Mouse (Mus musculus) bone marrow, adult 2 months (tissue): ENCODE results near the gene Tuba1b. TPM values are rescaled to one million over a fixed set of nuclear protein-coding genes. Genes with fewer than 3 reads are reported as not detected.
"Not testable (repeated sequence)": the region's sequence is repeated elsewhere in the genome, so short reads cannot be mapped to it uniquely, and the experiment has no call there.

Source experiments
- H3K27ac ChIP-seq: fragments of 200-500 bp; 2 replicates; pipeline ENCODE4 v1.5.1; 2012; ENCODE audit warnings: low read depth, mild to moderate bottlenecking, control low read depth, inconsistent platforms, low read length; ENCODE audit not compliant: control insufficient read depth, poor library complexity, insufficient read depth
- H3K4me1 ChIP-seq: fragments of 200-500 bp; 2 replicates; pipeline ENCODE4 v1.6.1; 2011; ENCODE audit warnings: low read length; ENCODE audit not compliant: control insufficient read depth, insufficient read depth
- H3K4me3 ChIP-seq: fragments of 200-500 bp; replicated peaks from 2 replicates; pipeline ENCODE3; 2011; ENCODE audit warnings: mild to moderate bottlenecking, low read depth, low read length, control low read depth; ENCODE audit not compliant: control insufficient read depth
- CTCF ChIP-seq: fragments of 200-500 bp; IDR thresholded peaks from 2 replicates; pipeline ENCODE4 v1.5.1; 2011; ENCODE audit warnings: low read length, control low read depth; ENCODE audit not compliant: control insufficient read depth, insufficient read depth
- POLR2A ChIP-seq: fragments of 200-500 bp; IDR thresholded peaks from 2 replicates; pipeline ENCODE4 v1.6.1; 2011; ENCODE audit warnings: low read depth, mild to moderate bottlenecking, control low read depth, low read length, borderline replicate concordance; ENCODE audit not compliant: control insufficient read depth
- WGBS: fragments of 180-500 bp; shearing (Covaris S2); methylation state at CpG from one replicate; pipeline ENCODE4 v1.1.7; 2018; 5-methylcytosine and 5-hydroxymethylcytosine counted together
- polyA plus RNA-seq: library from polyadenylated mRNA; stranded (reverse); fragments of >200 nt; gene quantifications from 2 replicates; pipeline ENCODE4 v1.2.4, GENCODE M21; 2011; ENCODE audit warnings: low replicate concordance; ENCODE audit not compliant: missing spikeins, insufficient read depth, insufficient read length

The Tuba1b gene
- polyA plus RNA-seq, 1 experiment, result 942 TPM

DNA sequence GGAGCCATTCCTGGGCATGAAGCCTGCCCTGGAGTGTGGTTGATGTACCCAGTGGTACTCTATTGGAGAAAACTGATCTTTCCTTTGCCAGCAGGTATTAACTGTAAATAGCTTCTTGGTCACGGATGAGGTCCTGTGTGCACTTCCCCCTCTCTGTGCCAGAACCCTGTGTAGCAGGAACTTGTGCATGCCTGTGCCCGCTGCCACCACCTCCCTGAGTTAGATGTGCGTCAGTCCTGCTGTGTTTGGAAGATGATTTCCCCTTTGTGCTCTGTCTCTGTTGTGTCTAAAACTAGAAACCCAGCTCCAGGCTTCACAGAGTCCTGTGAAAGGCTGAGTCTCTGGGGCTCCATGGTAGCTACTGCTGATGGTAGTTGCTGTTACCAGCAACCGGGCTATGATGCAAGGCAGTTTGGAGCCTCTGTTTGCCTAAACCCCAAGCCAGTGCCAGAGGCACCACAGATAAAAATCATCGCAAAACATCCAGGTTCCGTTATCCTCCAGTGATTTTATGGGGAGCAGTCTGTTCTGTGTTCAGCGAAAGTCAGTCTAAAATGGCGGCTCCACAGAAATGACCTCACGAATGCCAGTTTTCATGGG, 38.8 kb upstream of the Tuba1b start:
- Histone ChIP-seq H3K4me3 (no peak overlapping the region), H3K4me1 (no peaks in the 10 kb centered on the region), H3K27ac (no peak overlapping the region)
- TF ChIP-seq CTCF, result no peak
- TF ChIP-seq POLR2A, result no peak
- 54% methylated on average over 9 of the region's 9 CpGs for WGBS

- H3K27ac ChIP-seq, H3K4me1 ChIP-seq, H3K4me3 ChIP-seq: not testable (repeated sequence)
- 73% methylated on average over 15 of the region's 15 CpGs for WGBS
Observed at GRCm38 (mm10) chr15:98971576-98972320, 37.4 kb upstream of the Tuba1b start.

GRCm38 (mm10) chr15:98971111-98971510, 36.7 kb upstream of the Tuba1b start:
- Histone ChIP-seq H3K27ac (no peak overlapping the region), H3K4me3 (no peak overlapping the region), H3K4me1 (no peaks in the 10 kb centered on the region)
- WGBS, result 64% methylated on average over 4 of the region's 4 CpGs
- TF ChIP-seq CTCF, result no peak
- no peak for TF ChIP-seq POLR2A

- 40% methylated on average over 16 of the region's 16 CpGs for WGBS
- Histone ChIP-seq H3K27ac (no peak overlapping the region), H3K4me3 (no peak overlapping the region), H3K4me1 (no peaks in the 10 kb centered on the region)
- TF ChIP-seq CTCF (no peak), POLR2A (no peak)
Observed at GRCm38 (mm10) chr15:98969372-98970101, 35.2 kb upstream of the Tuba1b start.

DNA sequence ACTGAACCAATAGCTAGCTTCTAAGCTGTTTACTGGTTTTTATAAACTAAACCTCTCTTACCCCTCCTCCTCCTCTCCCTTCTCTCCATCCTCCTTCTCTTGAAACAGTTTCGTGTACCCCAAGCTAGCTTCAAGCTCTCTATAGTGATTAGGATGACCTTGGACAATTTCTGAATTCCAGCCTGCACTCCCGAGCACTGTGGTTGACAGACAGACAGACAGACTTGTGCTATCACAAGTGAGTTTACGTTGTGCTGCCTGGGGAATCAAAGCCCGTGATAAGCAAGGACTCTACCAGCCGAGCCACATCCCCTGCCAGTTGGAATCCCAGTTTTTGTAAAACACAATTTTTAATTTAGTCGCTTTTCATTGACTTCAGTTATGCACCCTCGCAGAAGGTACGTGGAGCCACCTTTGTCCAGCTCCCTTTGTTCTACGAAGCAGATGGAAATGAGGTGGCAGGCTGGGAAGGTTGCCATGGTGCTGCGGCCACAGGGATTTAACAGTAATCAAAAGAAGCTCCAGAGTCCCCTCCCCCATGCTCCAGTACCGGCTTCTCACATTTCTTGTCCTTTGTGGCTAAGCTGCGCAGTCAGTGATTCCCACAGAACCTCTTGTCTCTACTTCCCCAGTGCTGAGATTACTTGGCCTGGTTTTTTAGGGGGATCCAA, 34.5 kb upstream of the Tuba1b start:
- H3K4me3 ChIP-seq, result no peak overlapping the region
- WGBS, result 84% methylated on average over 12 of the region's 12 CpGs
- no peaks in the 10 kb centered on the region for H3K4me1 ChIP-seq
- H3K27ac ChIP-seq, result no peak overlapping the region
- TF ChIP-seq POLR2A, result no peak
- no peak for TF ChIP-seq CTCF

DNA sequence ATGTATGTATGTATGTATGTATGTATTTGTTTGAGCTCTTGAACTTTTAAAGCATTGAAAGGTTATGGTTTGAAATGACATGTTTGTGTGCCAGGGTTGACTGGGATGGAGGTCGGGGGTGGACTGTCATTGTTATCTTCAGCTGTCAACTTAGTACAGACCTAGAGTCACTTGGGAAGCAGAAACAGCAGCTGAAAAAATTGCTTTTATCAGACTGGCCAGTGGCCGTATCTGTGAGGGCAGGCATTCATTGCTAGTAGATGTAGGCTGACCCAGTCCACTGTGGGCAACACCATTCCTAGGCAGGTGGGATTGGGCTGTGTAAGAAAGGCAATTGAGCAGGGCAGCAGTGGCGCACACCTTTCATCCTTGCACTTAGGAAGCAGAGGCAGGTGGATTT, 25.2 kb upstream of the Tuba1b start:
- 74% methylated on average over 3 of the region's 3 CpGs for WGBS
- TF ChIP-seq POLR2A (no peak), CTCF (no peak)
- Histone ChIP-seq H3K4me1 (peaks cover 1% of the 10 kb centered on the region; the same call in 1 of the 2 replicates), H3K27ac (no peak overlapping the region), H3K4me3 (no peak overlapping the region)

DNA sequence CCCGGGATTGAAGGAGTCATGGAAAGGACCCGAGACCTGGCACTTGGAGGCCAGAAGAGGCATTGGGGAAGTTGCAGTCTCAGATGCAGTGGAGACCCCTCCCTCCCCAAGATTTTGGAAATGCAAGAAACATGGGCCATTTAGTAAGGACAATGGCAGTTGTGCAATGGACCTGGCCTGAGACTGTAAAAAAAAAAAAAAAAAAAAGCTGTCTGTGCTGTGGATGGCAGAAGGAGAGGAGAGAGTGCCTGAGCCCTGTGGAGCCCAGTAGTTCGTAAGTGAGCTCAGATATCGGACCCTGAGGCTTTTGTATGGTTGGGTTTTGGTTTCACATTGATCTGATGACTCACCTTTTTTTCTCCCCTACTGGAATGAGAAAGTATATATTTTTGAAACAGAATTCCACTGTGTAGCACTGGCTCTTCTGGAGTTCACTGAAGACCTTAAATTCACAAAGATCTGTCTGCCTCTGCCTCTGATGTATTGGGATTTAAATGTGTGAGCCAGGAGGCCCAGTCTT, 24.6 kb upstream of the Tuba1b start:
- TF ChIP-seq CTCF (no peak), POLR2A (no peak)
- no peak overlapping the region for H3K27ac ChIP-seq
- H3K4me3 ChIP-seq, result no peak overlapping the region
- peaks cover 2% of the 10 kb centered on the region; the same call in 1 of the 2 replicates for H3K4me1 ChIP-seq
- WGBS, result 70% methylated on average over 4 of the region's 4 CpGs

DNA sequence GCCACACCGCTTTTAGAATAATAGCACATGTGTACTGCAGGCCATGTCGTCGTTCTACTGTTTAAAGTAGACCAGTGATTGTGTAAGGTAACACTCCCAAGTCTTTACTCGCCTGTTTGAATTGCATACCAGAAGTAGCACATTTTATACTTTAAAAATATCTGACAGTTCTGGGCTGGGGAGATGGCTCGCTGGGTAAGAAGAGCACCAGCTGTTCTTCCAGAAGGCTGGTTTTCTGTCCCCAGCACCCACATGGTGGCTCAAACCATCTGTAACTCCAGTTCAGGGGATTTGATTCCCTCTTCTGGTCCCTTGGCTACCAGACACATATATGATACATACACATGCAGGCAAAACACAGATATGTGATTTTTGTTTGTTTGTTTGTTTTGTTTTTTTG, 23.1 kb upstream of the Tuba1b start:
- Histone ChIP-seq H3K4me1 (peaks cover 3% of the 10 kb centered on the region; the same call in 1 of the 2 replicates), H3K4me3 (no peak overlapping the region), H3K27ac (no peak overlapping the region)
- TF ChIP-seq CTCF (no peak), POLR2A (no peak)
- 41% methylated on average over 5 of the region's 5 CpGs for WGBS
